Mouse (Mus musculus) adrenal gland, adult 18-20 months (tissue): Measurements from ENCODE around the gene Gpr12. TPM values are rescaled to one million over a fixed set of nuclear protein-coding genes. Genes with fewer than 3 reads are reported as not detected.
"Not testable (repeated sequence)": the region's sequence is repeated elsewhere in the genome, so short reads cannot be mapped to it uniquely, and the experiment has no call there.

Experiments
- DNase-seq, 2 experiments: peaks; one replicate each; pipeline ENCODE4 v3.0.0; 2021 to 2022; ENCODE audit warnings: low spot score in 2 of 2
- long read RNA-seq, 2 experiments: library from polyadenylated mRNA; stranded (forward); transcript quantifications; one replicate each; pipeline ENCODE4 v2.0.0; 2021
- total RNA-seq, 2 experiments: library from RNA; stranded (reverse); gene quantifications; 1 replicate in 1 of 2; 2 replicates in 1 of 2; pipeline ENCODE4 v1.2.3; 2021

Gene Gpr12
- under 1 TPM in 1 of 2 experiments, not detected in 1; 0.43 TPM for total RNA-seq
- long read RNA-seq, experiment 1, partial matches to known transcripts, result 0 of 1 reads
- long read RNA-seq, experiment 1, other reads (novel, unspliced or antisense), result 0 of 1 reads
- long read RNA-seq, experiment 2, partial matches to known transcripts, result 0 of 1 reads
- long read RNA-seq, experiment 2, other reads (novel, unspliced or antisense), result 1 of 1 reads

- no peak for DNase-seq
Measured at GRCm38 (mm10) chr5:146584478-146585306, at the start of gene Gpr12. Gene Gpr12 (minus strand): TSS chr5:146585239.

- DNase-seq, result no peak
Measured at GRCm38 (mm10) chr5:146631602-146632001, 46.6 kb upstream of the Gpr12 start.

GRCm38 (mm10) chr5:146630961-146631360, 45.9 kb upstream of the Gpr12 start:
- no peak for DNase-seq

- no peak for DNase-seq
Measured at GRCm38 (mm10) chr5:146629636-146630035, 44.6 kb upstream of the Gpr12 start.

- no peak for DNase-seq
Measured at GRCm38 (mm10) chr5:146628804-146629203, 43.8 kb upstream of the Gpr12 start.

- no peak for DNase-seq
Measured at GRCm38 (mm10) chr5:146627901-146628300, 42.9 kb upstream of the Gpr12 start.

GRCm38 (mm10) chr5:146625635-146626311, 40.7 kb upstream of the Gpr12 start:
- no peak for DNase-seq

GRCm38 (mm10) chr5:146611830-146612229, 26.8 kb upstream of the Gpr12 start:
- DNase-seq, result no peak

GRCm38 (mm10) chr5:146611009-146611408, 26.0 kb upstream of the Gpr12 start:
- DNase-seq, result no peak

- no peak for DNase-seq
Measured at GRCm38 (mm10) chr5:146609646-146610045, 24.6 kb upstream of the Gpr12 start.

GRCm38 (mm10) chr5:146607816-146608215, 22.8 kb upstream of the Gpr12 start:
- no peak for DNase-seq

- no peak for DNase-seq
Measured at GRCm38 (mm10) chr5:146606895-146607294, 21.9 kb upstream of the Gpr12 start.

- no peak for DNase-seq
Measured at GRCm38 (mm10) chr5:146606221-146606620, 21.2 kb upstream of the Gpr12 start.

- DNase-seq, result no peak
Measured at GRCm38 (mm10) chr5:146599970-146600369, 14.9 kb upstream of the Gpr12 start.

- not testable (repeated sequence) for DNase-seq
Measured at GRCm38 (mm10) chr5:146599216-146599615, 14.2 kb upstream of the Gpr12 start.

GRCm38 (mm10) chr5:146598215-146599119, 13.4 kb upstream of the Gpr12 start:
- no peak for DNase-seq

- DNase-seq, result no peak
Measured at GRCm38 (mm10) chr5:146597503-146597874, 12.4 kb upstream of the Gpr12 start.

GRCm38 (mm10) chr5:146596612-146597502, 11.8 kb upstream of the Gpr12 start:
- DNase-seq, result no peak

- DNase-seq, result no peak
Measured at GRCm38 (mm10) chr5:146592580-146592979, 7.5 kb upstream of the Gpr12 start.

- no peak for DNase-seq
Measured at GRCm38 (mm10) chr5:146591636-146592035, 6.6 kb upstream of the Gpr12 start.
